In genomic region chr1:89033661-89034060, GRCm38 (mm10) we compare ENCODE assay signal across 17 mouse cellular contexts. TPM values are rescaled to one million over a fixed set of nuclear protein-coding genes. Genes with fewer than 3 reads are reported as not detected.
DNase-seq lines count a peak whose midpoint lies in the region; ATAC-seq and TF ChIP-seq lines count a peak whose summit lies in the region.
"Had no signal": no experiment of that assay in that cellular context is flagged by ENCODE, and none has a peak within 500 bp of the region (broad histone marks: within the 10 kb centered on the region; RNA-seq: fewer than 3 reads in every experiment).

No protein-coding gene starts in this region.

- ATAC-seq in hindbrain, embryonic 11.5 days (ENCODE audit: low FRiP score) = no peak
- ATAC-seq in hindbrain, embryonic 13.5 days (ENCODE audit: low FRiP score) = no peak
- peak; percentile 57; the same call in 1 of the 2 replicates for ATAC-seq in embryonic facial prominence, embryonic 14.5 days (ENCODE audit: low read depth)
- ATAC-seq in limb, embryonic 14.5 days (ENCODE audit: low FRiP score, low read depth) = peak; percentile 63; the same call in 1 of the 2 replicates
- no peak for ATAC-seq in midbrain, embryonic 15.5 days (replicated peaks)
- ATAC-seq: hindbrain, embryonic 16.5 days had no signal

- H3K9ac ChIP-seq in hindbrain, embryonic 11.5 days (ENCODE audit: low read depth, low read length) = no peak overlapping the region
- no peak overlapping the region for H3K9ac ChIP-seq in hindbrain, embryonic 13.5 days
- H3K9ac ChIP-seq in embryonic facial prominence, embryonic 14.5 days (ENCODE audit: low read depth, low read length) = no peak overlapping the region
- H3K9ac ChIP-seq in limb, embryonic 14.5 days (ENCODE audit: low read depth, low read length, severe bottlenecking) = no peak overlapping the region
- no peak overlapping the region for H3K9ac ChIP-seq in midbrain, embryonic 15.5 days
- H3K9ac ChIP-seq: neural tube, embryonic 13.5 days had no signal

- 65% methylated on average over 8 of the region's 8 CpGs for WGBS in hindbrain, embryonic 11.5 days
- WGBS in hindbrain, embryonic 13.5 days = 78% methylated on average over 8 of the region's 8 CpGs
- 49% methylated on average over 8 of the region's 8 CpGs for WGBS in embryonic facial prominence, embryonic 10.5 days
- WGBS in embryonic facial prominence, embryonic 14.5 days = 30% methylated on average over 8 of the region's 8 CpGs
- whole genome bisulfite sequencing in limb, embryonic 14.5 days = 21% methylated on average over 8 of the region's 8 CpGs
- 77% methylated on average over 8 of the region's 8 CpGs for WGBS in midbrain, embryonic 15.5 days

- no peaks in the 10 kb centered on the region for H3K4me1 ChIP-seq in hindbrain, embryonic 11.5 days (replicated peaks; ENCODE audit: control insufficient read depth, insufficient read depth, low read length)
- no peaks in the 10 kb centered on the region for H3K4me1 ChIP-seq in hindbrain, embryonic 13.5 days (replicated peaks)
- H3K4me1 ChIP-seq in embryonic facial prominence, embryonic 10.5 days = peaks cover 17% of the 10 kb centered on the region
- peaks cover 11% of the 10 kb centered on the region; the same call in 1 of the 2 replicates for H3K4me1 ChIP-seq in embryonic facial prominence, embryonic 14.5 days (ENCODE audit: control insufficient read depth, insufficient read depth, low read length)
- H3K4me1 ChIP-seq in limb, embryonic 14.5 days (ENCODE audit: control insufficient read depth, insufficient read depth, low read length) = peaks cover 16% of the 10 kb centered on the region
- H3K4me1 ChIP-seq in midbrain, embryonic 15.5 days = no peaks in the 10 kb centered on the region
- H3K4me1 ChIP-seq: megakaryocyte, embryonic 14.5 days had no signal

- TF ChIP-seq POLR2A in limb, embryonic 14.5 days (IDR thresholded peaks at IDR 0.05; ENCODE audit: borderline replicate concordance, extremely low read depth, insufficient read depth, insufficient read length) = no peak

- H3K9me3 ChIP-seq in hindbrain, embryonic 11.5 days (ENCODE audit: control insufficient read depth, low read length) = no peaks in the 10 kb centered on the region
- no peaks in the 10 kb centered on the region for H3K9me3 ChIP-seq in hindbrain, embryonic 13.5 days
- H3K9me3 ChIP-seq in embryonic facial prominence, embryonic 10.5 days = no peaks in the 10 kb centered on the region
- no peaks in the 10 kb centered on the region for H3K9me3 ChIP-seq in embryonic facial prominence, embryonic 14.5 days (ENCODE audit: control insufficient read depth, low read length)
- H3K9me3 ChIP-seq in limb, embryonic 14.5 days (ENCODE audit: control insufficient read depth, low read length) = no peaks in the 10 kb centered on the region
- no peaks in the 10 kb centered on the region for H3K9me3 ChIP-seq in midbrain, embryonic 15.5 days

- H3K36me3 ChIP-seq in hindbrain, embryonic 11.5 days (ENCODE audit: control insufficient read depth, insufficient read depth, low read length) = no peaks in the 10 kb centered on the region
- H3K36me3 ChIP-seq in hindbrain, embryonic 13.5 days = no peaks in the 10 kb centered on the region
- H3K36me3 ChIP-seq in embryonic facial prominence, embryonic 10.5 days (replicated peaks) = no peaks in the 10 kb centered on the region
- H3K36me3 ChIP-seq in embryonic facial prominence, embryonic 14.5 days (ENCODE audit: control insufficient read depth, insufficient read depth, low read length) = no peaks in the 10 kb centered on the region
- H3K36me3 ChIP-seq in limb, embryonic 14.5 days (ENCODE audit: control insufficient read depth, insufficient read depth, low read length) = no peaks in the 10 kb centered on the region
- H3K36me3 ChIP-seq in midbrain, embryonic 15.5 days (replicated peaks) = no peaks in the 10 kb centered on the region
- H3K36me3 ChIP-seq: neural tube, embryonic 13.5 days had no signal

- H3K27me3 ChIP-seq in hindbrain, embryonic 11.5 days (ENCODE audit: control insufficient read depth, insufficient read depth, low read length) = no peaks in the 10 kb centered on the region
- H3K27me3 ChIP-seq in hindbrain, embryonic 13.5 days = no peaks in the 10 kb centered on the region
- H3K27me3 ChIP-seq in embryonic facial prominence, embryonic 10.5 days (replicated peaks; ENCODE audit: low read depth, poor library complexity, severe bottlenecking) = no peaks in the 10 kb centered on the region
- H3K27me3 ChIP-seq in embryonic facial prominence, embryonic 14.5 days (replicated peaks; ENCODE audit: control insufficient read depth, insufficient read depth, low read length) = no peaks in the 10 kb centered on the region
- no peaks in the 10 kb centered on the region for H3K27me3 ChIP-seq in limb, embryonic 14.5 days (ENCODE audit: control insufficient read depth, insufficient read depth, low read length)
- no peaks in the 10 kb centered on the region for H3K27me3 ChIP-seq in midbrain, embryonic 15.5 days (replicated peaks)
- H3K27me3 ChIP-seq: megakaryocyte, embryonic 14.5 days; neural tube, embryonic 13.5 days had no signal

- no peak overlapping the region for H3K4me2 ChIP-seq in hindbrain, embryonic 11.5 days (replicated peaks; ENCODE audit: low read depth, low read length)
- H3K4me2 ChIP-seq in hindbrain, embryonic 13.5 days = no peak overlapping the region
- H3K4me2 ChIP-seq in embryonic facial prominence, embryonic 14.5 days (ENCODE audit: low read depth, low read length) = 0 out of 2 replicates have a peak overlapping the region, but pooled peaks have one; percentile 14
- H3K4me2 ChIP-seq in limb, embryonic 14.5 days (replicated peaks; ENCODE audit: low read depth, low read length, severe bottlenecking) = no peak overlapping the region
- H3K4me2 ChIP-seq in midbrain, embryonic 15.5 days = no peak overlapping the region
- H3K4me2 ChIP-seq: neural tube, embryonic 13.5 days had no signal

- no peak overlapping the region for H3K4me3 ChIP-seq in hindbrain, embryonic 11.5 days (ENCODE audit: low read depth, low read length)
- no peak overlapping the region for H3K4me3 ChIP-seq in hindbrain, embryonic 13.5 days
- no peak overlapping the region for H3K4me3 ChIP-seq in embryonic facial prominence, embryonic 10.5 days
- H3K4me3 ChIP-seq in embryonic facial prominence, embryonic 14.5 days (ENCODE audit: low read depth, low read length) = no peak overlapping the region
- H3K4me3 ChIP-seq in limb, embryonic 14.5 days (replicated peaks; ENCODE audit: low read length) = no peak overlapping the region
- no peak overlapping the region for H3K4me3 ChIP-seq in midbrain, embryonic 15.5 days
- H3K4me3 ChIP-seq: megakaryocyte, embryonic 14.5 days; neural tube, embryonic 13.5 days had no signal

- peak; percentile 15 for DNase-seq in hindbrain, embryonic 11.5 days (ENCODE audit: low spot score)
- DNase-seq in embryonic facial prominence, embryonic 10.5 days (ENCODE audit: low spot score) = peak; percentile 20
- peak; percentile 80 for DNase-seq in embryonic facial prominence, embryonic 14.5 days (ENCODE audit: low spot score)
- DNase-seq in limb, embryonic 14.5 days (ENCODE audit: low spot score) = peak; percentile 58
- no peak for DNase-seq in left cerebral cortex, postnatal 36 days (ENCODE audit: low spot score in 2 of 2)
- DNase-seq: adrenal gland, postnatal 25 days; cerebellum, adult 18-20 months; cerebellum, postnatal 36 days; gastrocnemius, postnatal 10 days; left cerebral cortex, postnatal 4 days; lung, postnatal 10 days; thymus, postnatal 4 days had no signal

- H3K27ac ChIP-seq in hindbrain, embryonic 11.5 days (ENCODE audit: low read depth, low read length) = no peak overlapping the region
- no peak overlapping the region for H3K27ac ChIP-seq in hindbrain, embryonic 13.5 days
- peak overlapping the region; percentile 67; the same call in 1 of the 2 replicates for H3K27ac ChIP-seq in embryonic facial prominence, embryonic 10.5 days (replicated peaks)
- H3K27ac ChIP-seq in embryonic facial prominence, embryonic 14.5 days (replicated peaks; ENCODE audit: low read depth, low read length) = peak overlapping the region; percentile 69
- peak overlapping the region; percentile 68 for H3K27ac ChIP-seq in limb, embryonic 14.5 days (replicated peaks; ENCODE audit: low read depth, low read length)
- no peak overlapping the region for H3K27ac ChIP-seq in midbrain, embryonic 15.5 days
- H3K27ac ChIP-seq: neural tube, embryonic 13.5 days had no signal

- intact Hi-C loops in left cerebral cortex, postnatal 36 days (cut with DNase I) = no loop called here

RNA-seq across cellular contexts. Expression of gene Sh3bp4, which starts 36.6 kb away (rescaled TPM):
- 18.0 and 21.7 TPM in 2 replicates for polyA plus RNA-seq in hindbrain, embryonic 11.5 days (2014; fragmentation: Nextera tagmentation; extraction: Ambion mirVana)
- 19.5 and 20.9 TPM in 2 replicates for polyA plus RNA-seq in hindbrain, embryonic 13.5 days (2015; fragmentation: Nextera tagmentation; extraction: Ambion mirVana)
- 25.1 and 26.5 TPM in 2 replicates for polyA plus RNA-seq in embryonic facial prominence, embryonic 10.5 days (2016; fragmentation: Nextera tagmentation; extraction: Ambion mirVana)
- polyA plus RNA-seq in embryonic facial prominence, embryonic 14.5 days (2014; fragmentation: Nextera tagmentation; extraction: Ambion mirVana) = 23.1 and 24.0 TPM in 2 replicates
- 20.8 and 26.5 TPM in 2 replicates for polyA plus RNA-seq in limb, embryonic 14.5 days (2012; rRNA removed)
- polyA plus RNA-seq in limb, embryonic 14.5 days (2014; fragmentation: Nextera tagmentation; extraction: Ambion mirVana) = 20.4 and 21.2 TPM in 2 replicates
- 10 to 100 TPM; 16.0 to 21.0 TPM for total RNA-seq in left cerebral cortex, postnatal 36 days (2021)
- 12.3 and 12.4 TPM in 2 replicates for polyA plus RNA-seq in midbrain, embryonic 15.5 days (2015; fragmentation: Nextera tagmentation; extraction: Ambion mirVana)

Comparison
In these comparisons a context has a peak if more than half of its experiments do, and no peak if none do; other contexts are left out.
1. ATAC-seq: peak in embryonic facial prominence, embryonic 14.5 days (single experiment) and limb, embryonic 14.5 days (single experiment); none in hindbrain, embryonic 11.5 days (single experiment), hindbrain, embryonic 13.5 days (single experiment) and midbrain, embryonic 15.5 days (single experiment).
2. DNase-seq: peak in hindbrain, embryonic 11.5 days (single experiment), embryonic facial prominence, embryonic 10.5 days (single experiment), embryonic facial prominence, embryonic 14.5 days (single experiment) and limb, embryonic 14.5 days (single experiment); none in left cerebral cortex, postnatal 36 days (0 of 2).
3. H3K27ac ChIP-seq: peak in embryonic facial prominence, embryonic 10.5 days (single experiment), embryonic facial prominence, embryonic 14.5 days (single experiment) and limb, embryonic 14.5 days (single experiment); none in hindbrain, embryonic 11.5 days (single experiment), hindbrain, embryonic 13.5 days (single experiment) and midbrain, embryonic 15.5 days (single experiment).